Mouse (Mus musculus) limb, embryonic 11.5 days (tissue): ENCODE results near the gene Slc43a1. TPM values are rescaled to one million over a fixed set of nuclear protein-coding genes. Genes with fewer than 3 reads are reported as not detected.
A peak's percentile ranks its signal among the peaks of the same experiment; 100 is the strongest.

Source experiments
- ATAC-seq: fragments of 200-750 bp; cut with Nextera tagmentation; 2 replicates; pipeline ENCODE4 v1.8.0; 2017; ENCODE audit warnings: low read depth; ENCODE audit not compliant: insufficient number of reproducible peaks, low FRiP score, low TSS enrichment
- DNase-seq: peaks from one replicate; pipeline ENCODE4 v3.0.0-alpha.2; 2015; ENCODE audit warnings: low spot score
- H3K27ac ChIP-seq: fragments of 300-500 bp; sonication (generic); replicated peaks from 2 replicates; pipeline ENCODE4 v1.5.1; 2014; ENCODE audit warnings: low read depth, mild to moderate bottlenecking, low read length
- H3K27me3 ChIP-seq: fragments of 300-500 bp; sonication (generic); 2 replicates; pipeline ENCODE4 v1.6.1; 2014; ENCODE audit warnings: mild to moderate bottlenecking, low read length, mixed read lengths; ENCODE audit not compliant: control insufficient read depth, insufficient read depth
- H3K36me3 ChIP-seq: fragments of 300-500 bp; sonication (generic); 2 replicates; pipeline ENCODE4 v1.6.1; 2014; ENCODE audit warnings: mild to moderate bottlenecking, low read length, moderate library complexity, mixed read lengths; ENCODE audit not compliant: control insufficient read depth, insufficient read depth
- H3K4me1 ChIP-seq: fragments of 300-500 bp; sonication (generic); 2 replicates; pipeline ENCODE4 v1.6.1; 2014; ENCODE audit warnings: low read length, mixed read lengths; ENCODE audit not compliant: control insufficient read depth, insufficient read depth
- H3K4me2 ChIP-seq: fragments of 300-500 bp; sonication (generic); 2 replicates; pipeline ENCODE4 v1.6.1; 2014; ENCODE audit warnings: low read depth, mild to moderate bottlenecking, moderate library complexity; ENCODE audit not compliant: severe bottlenecking
- H3K4me3 ChIP-seq: fragments of 300-500 bp; sonication (generic); 2 replicates; pipeline ENCODE4 v1.5.1; 2014; ENCODE audit warnings: low read depth, low read length
- H3K9ac ChIP-seq: fragments of 300-500 bp; sonication (generic); 2 replicates; pipeline ENCODE4 v1.6.1; 2014; ENCODE audit warnings: mild to moderate bottlenecking, low read length
- H3K9me3 ChIP-seq: fragments of 300-500 bp; sonication (generic); 2 replicates; pipeline ENCODE4 v1.6.1; 2016; ENCODE audit warnings: low read length; ENCODE audit not compliant: control insufficient read depth
- WGBS: fragments of 180-500 bp; shearing (Covaris S2); extraction: QIAGEN DNeasy Blood & Tissue Kit; methylation state at CpG from one replicate; pipeline ENCODE4 v1.1.7; 2014; 5-methylcytosine and 5-hydroxymethylcytosine counted together
- polyA plus RNA-seq: library from polyadenylated mRNA; unstranded; fragments of >200 nt; fragmentation: Nextera tagmentation; extraction: Ambion mirVana; gene quantifications from 2 replicates; pipeline ENCODE4 v1.2.1, GENCODE M21; 2014

The Slc43a1 gene
- polyA plus RNA-seq, 1 experiment from 2014 or later = 37.8 TPM

DNA sequence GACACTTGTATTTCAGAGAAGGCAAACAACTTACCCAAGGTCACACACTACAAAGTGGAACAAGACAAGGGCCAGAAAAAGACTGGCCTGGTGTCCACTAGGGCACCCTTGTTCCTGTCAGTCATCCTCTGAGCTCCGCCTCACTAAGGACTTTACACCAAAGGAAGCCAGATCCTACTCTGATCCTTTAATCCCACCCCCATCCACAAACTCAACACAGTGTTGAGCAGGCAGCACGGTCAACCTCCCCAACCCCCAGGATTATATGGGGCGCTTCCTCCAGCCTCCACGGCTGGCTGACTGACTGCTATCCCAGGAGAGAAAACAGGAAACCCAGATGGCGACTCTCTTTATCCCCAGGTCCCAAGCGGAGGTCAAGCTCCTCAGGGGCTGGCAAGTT is 44.4 kb downstream of the Slc43a1 start:
- no peak overlapping the region for H3K9ac ChIP-seq
- H3K4me1 ChIP-seq = peaks cover 14% of the 10 kb centered on the region
- H3K4me2 ChIP-seq = peak overlapping the region; percentile 20; the same call in 1 of the 2 replicates
- H3K27me3 ChIP-seq = peaks cover 71% of the 10 kb centered on the region
- H3K9me3 ChIP-seq = no peaks in the 10 kb centered on the region
- no peaks in the 10 kb centered on the region for H3K36me3 ChIP-seq
- DNase-seq (no peak), ATAC-seq (no peak)
- no peak overlapping the region for H3K4me3 ChIP-seq
- H3K27ac ChIP-seq = no peak overlapping the region
- WGBS = 3% methylated on average over 6 of the region's 6 CpGs

DNA sequence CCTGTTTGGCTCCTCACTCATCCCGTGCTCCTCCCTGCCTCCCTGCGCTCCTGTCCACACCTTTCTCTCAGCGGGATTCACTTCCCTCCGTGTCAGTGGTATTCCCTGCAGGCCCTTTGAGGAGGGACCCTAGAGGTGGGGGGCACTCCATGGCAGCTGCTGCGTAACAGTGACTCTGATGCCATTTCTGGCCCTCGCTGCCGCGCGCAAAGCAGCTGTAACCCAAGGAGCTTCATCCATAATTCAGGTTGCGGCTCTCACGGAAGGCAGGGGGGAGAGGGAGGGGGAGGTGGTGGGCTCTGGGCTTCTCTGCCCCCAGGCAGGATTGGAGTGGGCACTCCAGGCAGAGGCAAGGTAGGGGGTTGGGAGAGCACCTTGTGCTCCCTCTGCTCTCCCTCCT is 44.9 kb downstream of the Slc43a1 start:
- H3K27me3 ChIP-seq = peaks cover 73% of the 10 kb centered on the region
- no peak overlapping the region for H3K27ac ChIP-seq
- H3K4me1 ChIP-seq = peaks cover 14% of the 10 kb centered on the region
- DNase-seq (peak; percentile 32), ATAC-seq (no peak)
- no peaks in the 10 kb centered on the region for H3K36me3 ChIP-seq
- H3K4me3 ChIP-seq = no peak overlapping the region
- no peak overlapping the region; the same call in 1 of the 2 replicates for H3K9ac ChIP-seq
- peak overlapping the region; percentile 20; the same call in 1 of the 2 replicates for H3K4me2 ChIP-seq
- WGBS = 3% methylated on average over 10 of the region's 11 CpGs
- H3K9me3 ChIP-seq = no peaks in the 10 kb centered on the region

DNA sequence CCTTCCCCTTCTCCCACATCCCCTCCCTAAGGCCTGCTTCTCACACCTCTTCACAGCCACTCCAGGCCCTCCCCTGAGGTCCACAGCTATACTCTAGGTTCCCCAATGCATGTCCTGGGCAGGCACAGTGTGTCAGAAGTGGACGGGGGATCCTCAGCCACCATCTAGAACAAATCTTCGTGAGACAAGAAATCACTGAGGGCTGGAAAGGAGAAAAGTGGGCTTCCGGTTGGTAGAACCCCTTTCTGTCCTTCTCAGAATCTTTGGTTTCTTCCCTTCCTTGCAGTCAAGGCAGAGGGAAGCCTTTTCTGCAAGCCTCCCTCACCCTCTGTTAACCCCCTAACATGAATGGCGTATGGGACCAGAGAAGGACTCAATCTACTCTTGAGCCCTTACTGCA is 45.3 kb downstream of the Slc43a1 start:
- no peak overlapping the region; the same call in 1 of the 2 replicates for H3K9ac ChIP-seq
- 48% methylated on average over 4 of the region's 4 CpGs for WGBS
- H3K27ac ChIP-seq = no peak overlapping the region
- H3K4me2 ChIP-seq = no peak overlapping the region
- peaks cover 78% of the 10 kb centered on the region for H3K27me3 ChIP-seq
- H3K36me3 ChIP-seq = no peaks in the 10 kb centered on the region
- ATAC-seq = no peak
- H3K4me3 ChIP-seq = no peak overlapping the region
- H3K9me3 ChIP-seq = no peaks in the 10 kb centered on the region
- peaks cover 14% of the 10 kb centered on the region for H3K4me1 ChIP-seq
- DNase-seq = no peak

DNA sequence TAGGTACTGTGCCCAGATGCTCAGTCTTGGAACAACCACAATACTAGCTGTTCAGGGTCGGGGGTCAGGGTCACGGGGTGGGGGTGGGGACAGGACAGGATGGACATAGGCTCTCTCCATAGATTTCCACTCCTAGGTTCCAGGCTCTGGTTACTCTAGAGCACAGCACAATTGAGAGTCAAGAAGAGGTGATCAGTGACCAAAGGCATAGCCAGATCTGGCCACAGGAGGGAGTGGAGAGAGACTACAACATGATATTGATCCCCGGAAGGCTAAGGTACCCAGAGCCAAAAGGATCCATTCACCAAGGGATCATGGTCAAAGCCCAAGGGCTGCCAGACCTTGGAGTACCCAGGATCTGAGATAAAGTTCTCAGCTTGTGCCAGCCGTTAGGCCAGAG is 46.0 kb downstream of the Slc43a1 start:
- H3K27me3 ChIP-seq = peaks cover 84% of the 10 kb centered on the region
- H3K9me3 ChIP-seq = no peaks in the 10 kb centered on the region
- peaks cover 16% of the 10 kb centered on the region for H3K4me1 ChIP-seq
- H3K27ac ChIP-seq = no peak overlapping the region
- DNase-seq (no peak), ATAC-seq (no peak)
- no peaks in the 10 kb centered on the region for H3K36me3 ChIP-seq
- H3K4me3 ChIP-seq = no peak overlapping the region
- no peak overlapping the region for H3K4me2 ChIP-seq
- WGBS = 44% methylated on average over 4 of the region's 4 CpGs
- no peak overlapping the region for H3K9ac ChIP-seq

DNA sequence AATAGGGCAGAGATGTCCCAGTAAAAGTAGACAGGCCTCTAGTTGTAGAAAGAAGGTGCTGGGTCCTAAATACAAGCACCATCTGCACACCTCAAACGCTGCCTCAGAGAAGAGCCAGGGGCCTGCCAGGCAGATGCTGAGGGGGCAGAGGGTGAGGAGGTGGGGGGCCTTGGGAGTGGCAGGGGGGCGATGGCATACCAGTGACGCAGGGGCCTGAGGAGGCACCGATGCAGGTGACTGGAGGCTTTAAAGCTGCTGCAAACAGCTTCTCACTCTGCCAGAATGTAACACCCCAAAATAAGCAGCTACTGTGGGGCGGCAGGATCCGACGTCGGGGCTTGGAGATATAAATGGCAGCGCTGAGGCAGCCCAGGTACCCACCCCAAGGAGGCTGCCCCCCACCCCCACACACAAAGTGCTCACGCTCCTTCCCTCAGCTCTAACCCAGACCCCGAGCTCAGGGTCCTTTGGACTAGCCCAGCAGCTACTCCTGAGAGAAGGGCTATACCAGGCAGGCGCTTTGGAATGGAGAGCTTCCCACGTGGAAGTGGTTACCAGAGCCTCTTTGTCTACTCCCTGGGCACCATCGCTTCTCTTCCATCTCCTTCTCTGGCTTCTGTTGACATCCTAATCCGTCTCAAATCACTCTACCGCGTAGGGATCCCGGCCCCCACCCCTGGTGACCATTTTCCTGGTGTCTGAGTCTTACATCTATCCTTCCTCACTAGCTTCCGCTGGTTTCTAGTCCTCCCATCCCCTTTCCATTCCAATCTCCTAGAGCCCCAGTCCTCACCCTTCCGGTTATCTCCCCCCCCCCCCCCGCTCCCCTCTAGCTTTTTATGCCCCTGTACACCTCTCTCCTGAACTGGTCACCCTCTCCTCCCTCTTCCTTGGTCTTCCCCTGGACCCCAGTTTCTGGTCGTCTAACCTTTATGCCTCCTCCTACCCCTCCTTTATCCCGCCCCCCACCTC is 46.7 kb downstream of the Slc43a1 start:
- Histone ChIP-seq H3K4me2 (no peak overlapping the region; the same call in 1 of the 2 replicates), H3K27ac (no peak overlapping the region), H3K4me3 (no peak overlapping the region), H3K27me3 (peaks cover 85% of the 10 kb centered on the region), H3K4me1 (peaks cover 16% of the 10 kb centered on the region), H3K9ac (no peak overlapping the region), H3K9me3 (no peaks in the 10 kb centered on the region), H3K36me3 (no peaks in the 10 kb centered on the region)
- DNase-seq = peak; percentile 51
- WGBS = 7% methylated on average over 22 of the region's 23 CpGs
- ATAC-seq = no peak

DNA sequence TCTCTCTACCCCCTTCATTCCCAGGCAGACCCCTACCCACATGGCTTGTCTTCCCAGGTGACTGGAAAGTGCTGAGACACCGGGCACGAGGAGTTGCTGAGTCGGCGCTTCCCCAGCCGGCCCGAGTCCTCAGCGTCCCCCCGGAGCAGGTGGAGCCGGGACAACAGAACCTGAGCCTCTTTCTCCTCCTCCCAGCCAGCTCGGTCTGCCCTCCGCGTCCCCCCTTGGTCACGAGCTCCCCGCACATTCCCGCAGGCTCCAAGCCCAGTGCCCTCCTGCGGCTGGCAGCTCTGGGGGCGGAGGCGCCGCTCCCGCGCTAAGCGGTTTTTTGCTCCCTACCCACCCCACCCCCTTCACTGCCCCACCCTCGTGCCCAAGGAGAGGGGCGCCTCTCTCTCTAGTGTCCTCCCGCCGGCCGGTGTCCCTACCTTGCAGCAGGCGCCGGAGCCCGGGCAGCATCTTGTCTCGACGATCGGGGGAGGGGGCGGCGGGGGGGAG is 47.6 kb downstream of the Slc43a1 start, which contains the start of gene Rtn4rl2:
TSS of gene Rtn4rl2 (minus strand) at position 477 of the 498 bp plus-strand sequence.
- DNase-seq (peak; percentile 54), ATAC-seq (0 out of 2 replicates have a peak, but pooled peaks have one; percentile 1)
- H3K27ac ChIP-seq = no peak within 1 kb of the TSS

DNA sequence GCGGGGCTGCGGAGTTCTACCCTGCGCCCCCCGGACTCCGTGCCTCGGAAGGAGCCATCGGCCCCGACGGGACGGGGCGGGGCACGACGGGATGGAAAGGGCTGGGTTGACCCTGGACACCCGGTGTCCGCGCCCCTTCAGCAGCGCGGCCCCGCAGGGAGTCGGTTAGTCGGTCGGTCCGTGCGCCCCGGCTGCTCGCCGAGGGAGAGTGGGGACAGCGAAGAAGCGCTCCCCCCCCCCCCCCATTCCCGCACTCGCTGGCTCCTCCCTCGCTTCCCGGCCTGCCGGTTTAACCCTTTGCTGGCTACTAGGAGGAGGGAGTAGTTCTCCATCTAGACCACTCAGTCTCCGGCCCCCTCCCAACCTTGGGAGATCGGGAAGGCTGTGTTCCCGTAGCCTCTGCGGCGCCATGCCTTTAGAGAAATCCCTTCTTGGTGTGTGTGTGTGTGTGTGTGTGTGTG is 48.2 kb downstream of the Slc43a1 start:
- Histone ChIP-seq H3K36me3 (no peaks in the 10 kb centered on the region), H3K27ac (no peak overlapping the region), H3K27me3 (peaks cover 77% of the 10 kb centered on the region), H3K4me3 (peak overlapping the region; percentile 49), H3K4me2 (peak overlapping the region; percentile 77), H3K9ac (peak overlapping the region; percentile 3; the same call in 1 of the 2 replicates), H3K4me1 (peaks cover 16% of the 10 kb centered on the region), H3K9me3 (no peaks in the 10 kb centered on the region)
- 0% methylated on average over 32 of the region's 39 CpGs for WGBS
- ATAC-seq (no peak), DNase-seq (peak; percentile 69)

More for the DNA sequence above, 47.6 kb downstream of the Slc43a1 start, which contains the start of gene Rtn4rl2:
- H3K27me3 ChIP-seq = peaks cover 80% of the 10 kb centered on the region
- H3K4me2 ChIP-seq = peak within 1 kb of the TSS; percentile 77
- 1% methylated on average over 24 of the region's 35 CpGs for WGBS
- H3K9me3 ChIP-seq = no peaks in the 10 kb centered on the region
- peak within 1 kb of the TSS; percentile 49 for H3K4me3 ChIP-seq
- peak within 1 kb of the TSS; percentile 27; the same call in 1 of the 2 replicates for H3K9ac ChIP-seq
- H3K36me3 ChIP-seq = no peaks in the 10 kb centered on the region
- H3K4me1 ChIP-seq = peaks cover 16% of the 10 kb centered on the region
